Mouse (Mus musculus) forebrain, postnatal 0 days (tissue): ENCODE measurements at regions not wholly inside any gene's neighbourhood (a gene's known extent, or its start where the extent isn't known, plus 50 kb on each side); places are given as distances from the start of the nearest gene placed in this dataset.

Source experiments
- ATAC-seq: fragments of 200-750 bp; cut with Nextera tagmentation; 2 replicates; pipeline ENCODE4 v1.8.0; 2017; ENCODE audit warnings: mild to moderate bottlenecking, moderate library complexity
- DNase-seq: peaks from one replicate; pipeline ENCODE4 v3.0.0-alpha.2; 2015
- H3K27ac ChIP-seq: fragments of 300-500 bp; sonication (generic); 2 replicates; pipeline ENCODE4 v1.5.1; 2014; ENCODE audit warnings: low read depth, mild to moderate bottlenecking, antibody characterized with exemption, low read length, moderate library complexity, mixed read lengths
- H3K27me3 ChIP-seq: fragments of 300-500 bp; sonication (generic); 2 replicates; pipeline ENCODE4 v1.6.1; 2014; ENCODE audit warnings: mild to moderate bottlenecking, low read length, mixed read lengths; ENCODE audit not compliant: insufficient read depth
- H3K36me3 ChIP-seq: fragments of 300-500 bp; sonication (generic); 2 replicates; pipeline ENCODE4 v1.6.1; 2014; ENCODE audit warnings: mild to moderate bottlenecking, moderate library complexity; ENCODE audit not compliant: insufficient read depth
- H3K4me1 ChIP-seq: fragments of 300-500 bp; sonication (generic); 2 replicates; pipeline ENCODE4 v1.6.1; 2014; ENCODE audit warnings: antibody characterized with exemption; ENCODE audit not compliant: insufficient read depth
- H3K4me2 ChIP-seq: fragments of 300-500 bp; sonication (generic); 2 replicates; pipeline ENCODE4 v1.6.1; 2014; ENCODE audit warnings: low read depth, mild to moderate bottlenecking, moderate library complexity
- H3K4me3 ChIP-seq: fragments of 300-500 bp; sonication (generic); 2 replicates; pipeline ENCODE4 v1.5.1; 2014; ENCODE audit warnings: low read depth, low read length, mixed read lengths
- H3K9ac ChIP-seq: fragments of 300-500 bp; sonication (generic); 2 replicates; pipeline ENCODE4 v1.6.1; 2014; ENCODE audit warnings: mild to moderate bottlenecking
- H3K9me3 ChIP-seq: fragments of 300-500 bp; sonication (generic); 2 replicates; pipeline ENCODE4 v1.6.1; 2016; ENCODE audit warnings: low read length
- CTCF ChIP-seq: sonication (generic); IDR thresholded peaks from 2 replicates; pipeline ENCODE4 v1.5.1; 2016; ENCODE audit warnings: antibody characterized with exemption, control low read depth, low read depth
- WGBS: fragments of 180-500 bp; shearing (Covaris S2); extraction: QIAGEN DNeasy Blood & Tissue Kit; methylation state at CpG from one replicate; pipeline ENCODE4 v1.1.7; 2014; 5-methylcytosine and 5-hydroxymethylcytosine counted together

GRCm38 (mm10) chr15:13236869-13237507 lies 63.5 kb upstream of the Cdh6 start:
- Histone ChIP-seq H3K9me3 (no peaks in the 10 kb centered on the region), H3K4me3 (no peak overlapping the region), H3K4me1 (0 out of 2 replicates have a peak, but pooled peaks cover 4% of the 10 kb centered on the region), H3K27ac (no peak overlapping the region), H3K36me3 (no peaks in the 10 kb centered on the region), H3K4me2 (no peak overlapping the region), H3K9ac (no peak overlapping the region), H3K27me3 (no peaks in the 10 kb centered on the region)
- WGBS = 77% methylated on average over 8 of the region's 8 CpGs
- no peak for TF ChIP-seq CTCF
- DNase-seq = no peak
- no peak for ATAC-seq

- no peak for TF ChIP-seq CTCF
- H3K4me3 ChIP-seq = no peak overlapping the region
- no peaks in the 10 kb centered on the region for H3K27me3 ChIP-seq
- H3K4me2 ChIP-seq = no peak overlapping the region
- H3K9ac ChIP-seq = no peak overlapping the region
- H3K27ac ChIP-seq = no peak overlapping the region
- 0 out of 2 replicates have a peak, but pooled peaks cover 4% of the 10 kb centered on the region for H3K4me1 ChIP-seq
- 60% methylated on average over 5 of the region's 5 CpGs for WGBS
- H3K36me3 ChIP-seq = no peaks in the 10 kb centered on the region
- no peak for ATAC-seq
- no peak for DNase-seq
- H3K9me3 ChIP-seq = no peaks in the 10 kb centered on the region
Observed at GRCm38 (mm10) chr15:13232567-13233259, 59.2 kb upstream of the Cdh6 start.

DNA sequence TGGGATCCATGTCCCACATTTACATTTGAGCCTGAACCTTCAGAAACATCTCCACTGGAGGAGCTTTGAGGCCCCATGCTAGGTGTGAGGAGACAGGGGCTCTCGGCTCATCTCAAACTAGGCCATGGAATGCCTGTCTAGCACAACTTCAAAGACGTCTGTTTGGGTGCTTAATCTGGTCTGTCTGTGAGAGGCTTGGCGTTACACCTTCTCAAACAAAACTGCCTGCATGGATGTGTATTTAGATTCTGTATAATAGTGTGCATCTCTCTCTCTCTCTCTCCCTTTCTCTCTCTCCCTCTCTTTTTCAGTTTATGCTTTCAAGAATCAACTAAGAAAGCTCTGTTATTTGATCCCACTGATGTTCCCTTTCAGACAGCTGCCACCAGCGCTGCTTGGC lies 58.1 kb upstream of the Cdh6 start:
- H3K27me3 ChIP-seq = no peaks in the 10 kb centered on the region
- H3K4me2 ChIP-seq = no peak overlapping the region
- no peak for TF ChIP-seq CTCF
- no peak overlapping the region for H3K27ac ChIP-seq
- H3K4me1 ChIP-seq = 0 out of 2 replicates have a peak, but pooled peaks cover 4% of the 10 kb centered on the region
- ATAC-seq (no peak), DNase-seq (no peak)
- H3K4me3 ChIP-seq = no peak overlapping the region
- 41% methylated on average over 4 of the region's 4 CpGs for WGBS
- H3K9ac ChIP-seq = no peak overlapping the region
- no peaks in the 10 kb centered on the region for H3K36me3 ChIP-seq
- no peaks in the 10 kb centered on the region for H3K9me3 ChIP-seq

DNA sequence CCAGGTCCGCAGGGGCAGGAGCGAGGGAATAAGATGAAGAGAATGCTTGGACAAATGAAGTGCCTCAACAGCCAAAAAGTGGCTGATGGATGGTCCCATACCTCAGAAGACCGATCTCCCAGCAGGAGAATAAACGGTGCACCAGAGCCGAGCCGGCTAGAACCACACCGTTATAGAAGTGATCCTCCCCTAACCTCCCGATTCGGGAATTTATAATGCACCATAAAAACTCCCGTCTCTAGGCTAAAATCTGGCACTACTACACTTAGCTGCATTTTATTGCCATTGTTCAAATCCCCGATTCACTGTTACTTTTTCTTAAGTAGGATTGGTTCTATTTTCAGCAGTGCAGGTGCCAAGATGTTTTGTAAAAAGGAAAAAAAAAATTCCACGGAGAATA lies 54.6 kb upstream of the Cdh6 start:
- DNase-seq = no peak
- no peak for TF ChIP-seq CTCF
- Histone ChIP-seq H3K4me2 (no peak overlapping the region), H3K4me1 (0 out of 2 replicates have a peak, but pooled peaks cover 4% of the 10 kb centered on the region), H3K9ac (no peak overlapping the region), H3K36me3 (no peaks in the 10 kb centered on the region), H3K27ac (no peak overlapping the region), H3K4me3 (no peak overlapping the region), H3K9me3 (no peaks in the 10 kb centered on the region), H3K27me3 (no peaks in the 10 kb centered on the region)
- no peak for ATAC-seq
- WGBS = 92% methylated on average over 12 of the region's 12 CpGs
